Mouse (Mus musculus) 3T3-L1 (cell line): Measurements from ENCODE around the gene Rspo1.
"Not testable (repeated sequence)": the region's sequence is repeated elsewhere in the genome, so short reads cannot be mapped to it uniquely, and the experiment has no call there.

Experiments used
- DNase-seq: peaks from one replicate; pipeline ENCODE4 v3.0.0-alpha.2; 2015; ENCODE audit warnings: low read depth, low spot score

The Rspo1 gene

DNA sequence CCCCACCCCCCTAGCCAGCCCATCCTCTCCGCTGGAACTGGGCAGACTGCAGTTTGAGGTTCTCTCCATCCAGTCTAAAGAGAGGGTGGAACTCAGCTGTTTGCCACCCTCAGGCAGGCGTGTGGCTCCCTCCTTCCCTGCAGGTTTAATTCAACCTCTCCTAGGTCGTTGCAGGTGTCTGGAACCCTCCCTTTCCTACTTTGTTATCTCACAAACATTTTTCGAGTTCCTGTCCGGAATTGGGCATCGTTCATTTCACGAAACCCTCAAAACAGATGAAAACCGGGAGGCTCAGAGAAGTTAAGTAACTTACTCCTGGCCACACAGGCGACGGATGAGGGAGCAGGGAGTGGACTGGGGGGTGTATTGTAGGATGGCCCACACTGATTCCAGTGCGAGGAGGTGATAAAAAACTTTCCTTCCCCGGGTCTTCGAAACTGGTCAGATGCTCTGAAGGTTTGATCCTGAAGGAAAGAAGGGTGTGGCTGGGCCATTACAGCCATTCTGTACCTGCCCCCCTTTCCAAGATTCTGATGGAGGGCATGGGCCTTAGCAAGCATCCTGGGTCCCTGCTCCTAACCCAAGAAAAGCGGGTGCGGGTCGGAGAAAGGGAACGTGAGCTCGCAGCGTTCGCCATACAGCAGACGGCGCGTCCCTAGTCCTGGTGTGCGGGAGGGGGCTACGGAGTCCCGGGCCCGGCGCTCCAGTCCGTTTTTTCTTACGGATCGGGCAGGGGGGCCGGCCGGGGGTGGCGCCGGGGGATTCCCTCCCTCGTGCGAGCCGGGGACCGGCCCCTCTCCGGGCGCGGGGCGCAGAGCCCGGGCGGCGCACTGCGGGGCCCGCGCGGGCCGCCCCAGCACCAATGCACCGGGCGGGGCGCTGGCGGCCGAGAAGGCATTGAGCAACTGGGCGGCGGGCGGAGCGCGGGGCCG lies at the start of gene Rspo1:
TSS of gene Rspo1 (plus strand) at position 760 of the 932 bp plus-strand sequence.
- no peak for DNase-seq

DNA sequence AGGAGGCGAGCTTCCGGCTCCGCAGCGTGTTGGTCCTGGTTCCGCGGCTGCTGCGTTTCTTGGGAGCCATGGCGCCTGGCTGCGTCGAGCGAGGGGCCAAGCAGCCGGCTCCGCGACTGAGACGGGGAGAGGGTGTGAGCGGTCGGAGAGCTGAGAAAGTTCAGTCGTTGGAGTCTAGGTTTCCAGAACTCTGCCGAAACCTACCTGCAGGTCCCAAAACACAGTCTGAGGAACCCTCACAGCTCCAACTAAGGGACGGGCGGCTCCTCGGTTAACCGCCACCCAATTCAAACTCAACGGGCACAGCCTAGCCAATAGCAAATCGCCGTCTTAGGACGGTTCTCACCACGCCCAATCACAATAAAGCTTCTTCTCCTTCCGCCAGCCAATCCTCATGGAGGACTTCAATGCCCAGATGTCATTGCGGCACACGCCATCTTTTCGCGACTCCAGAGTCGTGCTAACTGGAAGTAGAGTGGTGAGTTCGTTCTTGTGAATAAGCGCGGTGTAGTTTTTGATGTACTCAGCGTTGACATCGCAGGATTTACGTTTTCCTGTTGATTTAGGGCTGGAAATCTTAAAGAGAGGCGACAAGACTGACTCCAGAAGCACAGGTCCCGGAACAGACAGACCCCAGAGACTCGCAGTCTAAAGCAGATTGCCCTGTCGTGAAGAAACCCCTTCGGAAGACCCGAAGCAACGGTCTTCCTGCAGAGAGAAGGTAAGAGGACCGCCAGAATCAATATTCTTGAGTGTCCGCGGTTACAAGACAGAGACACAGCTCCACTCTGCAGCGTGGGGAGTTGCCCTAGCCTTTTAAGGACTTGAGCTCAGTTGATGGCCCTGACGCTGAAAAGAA lies 49.4 kb upstream of the Rspo1 start, which contains the start of gene 9930104L06Rik:
TSS of gene 9930104L06Rik (plus strand) at position 436 of the 859 bp plus-strand sequence.
- DNase-seq, result peak; percentile 99

GRCm38 (mm10) chr4:124939211-124939610 lies 47.0 kb upstream of the Rspo1 start, which contains the start of gene Cdca8:
Cdca8 (minus strand) TSS chr4:124939311.
- DNase-seq, result not testable (repeated sequence)

GRCm38 (mm10) chr4:124943022-124943421 lies 43.2 kb upstream of the Rspo1 start:
- peak; percentile 84 for DNase-seq

DNA sequence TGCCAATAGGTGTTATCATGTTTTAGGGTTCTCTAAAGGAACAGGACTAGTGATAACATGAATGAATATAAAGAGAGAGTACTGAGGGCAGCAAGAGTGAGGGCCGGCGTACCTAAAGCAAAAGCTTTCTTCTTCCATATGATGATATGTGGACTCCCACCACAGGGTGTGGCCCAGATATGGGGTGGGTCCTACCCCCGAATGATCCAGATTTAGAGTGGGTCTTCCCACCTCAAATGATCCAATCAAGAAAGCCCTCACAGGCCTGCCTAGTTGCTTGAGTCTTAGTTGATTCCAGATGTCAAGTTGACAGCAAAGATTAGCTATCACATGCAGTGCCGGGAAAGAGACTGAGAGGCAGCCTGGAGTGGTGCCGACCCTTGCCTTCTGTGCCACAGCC lies 42.4 kb upstream of the Rspo1 start:
- no peak for DNase-seq

DNA sequence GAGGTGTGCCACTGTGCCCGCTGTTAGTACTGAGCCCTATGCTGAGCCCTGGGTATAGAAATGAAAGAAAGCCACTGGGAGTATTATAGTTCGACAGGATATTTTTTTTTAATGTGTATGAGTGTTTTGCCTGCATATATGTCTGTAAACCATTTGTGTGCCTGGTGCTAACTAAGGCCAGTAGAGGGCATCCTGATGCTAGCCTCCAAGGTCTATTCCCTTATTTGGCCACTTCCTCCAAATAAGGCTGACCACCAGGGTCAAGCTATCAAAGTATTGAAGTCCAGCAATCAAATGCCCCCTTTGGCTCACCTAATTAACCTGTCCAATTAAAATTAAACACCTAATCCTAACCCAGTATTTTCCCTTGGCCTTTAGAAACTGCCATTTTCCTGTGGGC lies 41.3 kb upstream of the Rspo1 start:
- DNase-seq, result peak; percentile 41

- DNase-seq, result no peak
These were observed 36.7 kb upstream of the Rspo1 start for GRCm38 (mm10) chr4:124949488-124949887.

DNA sequence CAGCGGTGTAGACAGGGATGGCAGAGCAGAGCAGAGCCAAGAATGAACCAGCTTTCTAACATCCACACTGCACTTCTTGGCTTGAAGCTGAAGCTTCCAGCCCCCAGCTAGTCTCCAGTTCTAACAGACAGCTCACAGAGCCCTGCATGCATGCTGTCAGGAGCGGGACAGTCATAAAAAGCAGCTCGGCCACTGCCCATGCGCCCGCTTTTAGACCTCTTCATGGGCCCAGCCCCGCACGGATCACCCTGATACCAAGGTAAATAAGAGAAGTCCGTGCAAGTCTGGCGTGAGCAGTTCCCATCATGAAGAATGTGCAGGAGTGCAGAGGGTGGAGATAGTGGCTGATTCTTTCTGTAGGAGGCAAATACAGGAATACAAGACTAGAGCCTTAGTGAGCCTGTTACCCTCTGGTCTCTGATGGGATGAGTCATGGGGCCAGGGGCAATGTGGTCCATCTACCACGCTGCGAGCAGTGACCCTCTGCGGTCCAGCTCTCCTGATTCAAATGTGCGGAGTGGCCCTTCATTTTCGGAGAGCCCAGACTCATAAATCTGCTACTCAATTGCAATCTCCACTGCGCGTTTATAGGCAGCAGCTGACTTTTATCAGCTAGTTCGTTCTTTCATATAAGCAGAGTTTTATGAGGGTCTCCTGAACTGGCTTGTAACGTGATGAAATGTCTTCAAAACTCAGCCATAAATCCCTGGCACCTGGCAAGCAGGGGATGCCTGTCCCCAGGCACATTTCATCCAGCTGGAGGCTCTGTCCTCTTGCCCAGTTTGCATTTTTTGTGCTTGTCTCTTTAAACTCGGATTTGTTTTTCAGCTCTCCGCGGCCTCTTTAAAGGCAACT lies 35.8 kb upstream of the Rspo1 start:
- no peak for DNase-seq

GRCm38 (mm10) chr4:124951036-124951433 lies 35.2 kb upstream of the Rspo1 start:
- no peak for DNase-seq

DNA sequence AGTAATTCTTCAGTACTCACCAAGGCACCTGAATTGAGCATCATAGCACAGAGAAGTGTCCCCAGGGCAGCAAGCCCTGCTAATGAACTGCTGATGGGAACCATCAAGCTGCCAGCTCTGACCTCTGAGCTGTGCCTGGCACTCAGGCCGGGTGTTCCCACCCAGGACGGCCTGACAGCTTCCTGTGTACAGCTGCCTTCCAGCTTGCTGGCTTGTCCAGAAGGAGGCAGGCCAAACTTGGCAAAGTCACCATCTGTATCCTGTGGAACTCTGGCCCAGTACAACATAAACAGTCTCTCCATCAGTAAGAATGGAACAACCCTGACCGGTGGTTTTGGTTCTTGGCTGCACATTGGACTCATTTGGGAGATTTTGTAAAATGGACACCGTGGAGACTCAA lies 32.7 kb upstream of the Rspo1 start:
- no peak for DNase-seq

DNA sequence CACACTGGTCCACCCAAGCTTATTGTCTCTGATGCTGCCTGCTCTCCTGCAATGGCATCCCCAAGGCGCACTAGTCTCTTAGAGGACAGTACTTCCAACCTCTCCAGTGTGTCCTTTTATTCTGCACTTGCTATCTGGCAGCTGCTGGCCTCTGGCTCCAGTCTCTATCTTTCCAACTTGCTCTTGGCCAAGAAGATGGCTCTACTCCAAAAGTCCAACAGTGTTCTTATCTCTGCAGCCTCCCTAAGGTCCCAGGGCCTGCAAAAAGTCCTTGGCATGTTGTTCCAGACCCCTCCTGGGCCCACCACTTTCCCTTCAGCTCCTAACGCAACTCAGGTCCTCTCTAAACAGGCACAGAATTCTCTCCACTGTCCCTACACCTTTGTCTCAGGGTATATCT lies 28.9 kb upstream of the Rspo1 start:
- no peak for DNase-seq

- no peak for DNase-seq
These were observed 27.2 kb upstream of the Rspo1 start for GRCm38 (mm10) chr4:124959062-124959461.

GRCm38 (mm10) chr4:124960940-124961339 lies 25.3 kb upstream of the Rspo1 start:
- no peak for DNase-seq

- DNase-seq, result no peak
These were observed 23.7 kb upstream of the Rspo1 start for GRCm38 (mm10) chr4:124962576-124962975.

DNA sequence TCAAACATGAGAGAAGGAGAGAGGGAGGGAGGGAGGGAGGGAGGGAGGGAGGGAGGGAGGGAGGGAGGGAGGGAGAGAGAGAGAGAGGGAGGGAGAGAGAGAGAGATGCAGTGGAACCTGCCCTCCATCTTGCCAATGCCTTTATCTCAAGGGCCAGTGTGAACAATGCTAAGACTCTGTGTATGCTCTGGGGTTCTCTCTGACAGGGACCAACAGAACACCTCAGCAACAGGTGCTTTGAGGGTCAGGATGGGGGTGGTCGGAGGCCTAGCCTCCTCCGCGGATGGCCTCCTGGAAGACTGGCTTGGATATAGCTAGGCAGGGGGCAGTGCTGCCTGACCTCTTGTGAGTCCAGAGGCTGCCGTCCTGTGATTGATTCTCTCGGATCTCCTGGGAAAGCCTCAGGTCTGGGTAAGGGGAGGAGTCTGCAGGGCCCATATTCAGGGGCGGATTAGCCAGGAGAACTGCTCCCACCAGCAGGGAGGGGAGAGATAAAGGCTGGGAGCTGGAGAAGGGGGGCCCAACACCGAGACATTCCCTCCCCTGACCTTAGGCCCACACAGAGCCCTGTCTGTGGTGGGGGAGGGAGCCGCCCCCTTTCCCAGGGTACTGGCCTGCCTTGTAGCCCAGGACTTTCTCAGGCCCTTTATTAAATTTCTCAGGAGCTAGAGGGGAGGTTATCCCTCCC lies 21.2 kb upstream of the Rspo1 start:
- DNase-seq, result no peak

GRCm38 (mm10) chr4:124968711-124969110 lies 17.5 kb upstream of the Rspo1 start:
- DNase-seq, result no peak

DNA sequence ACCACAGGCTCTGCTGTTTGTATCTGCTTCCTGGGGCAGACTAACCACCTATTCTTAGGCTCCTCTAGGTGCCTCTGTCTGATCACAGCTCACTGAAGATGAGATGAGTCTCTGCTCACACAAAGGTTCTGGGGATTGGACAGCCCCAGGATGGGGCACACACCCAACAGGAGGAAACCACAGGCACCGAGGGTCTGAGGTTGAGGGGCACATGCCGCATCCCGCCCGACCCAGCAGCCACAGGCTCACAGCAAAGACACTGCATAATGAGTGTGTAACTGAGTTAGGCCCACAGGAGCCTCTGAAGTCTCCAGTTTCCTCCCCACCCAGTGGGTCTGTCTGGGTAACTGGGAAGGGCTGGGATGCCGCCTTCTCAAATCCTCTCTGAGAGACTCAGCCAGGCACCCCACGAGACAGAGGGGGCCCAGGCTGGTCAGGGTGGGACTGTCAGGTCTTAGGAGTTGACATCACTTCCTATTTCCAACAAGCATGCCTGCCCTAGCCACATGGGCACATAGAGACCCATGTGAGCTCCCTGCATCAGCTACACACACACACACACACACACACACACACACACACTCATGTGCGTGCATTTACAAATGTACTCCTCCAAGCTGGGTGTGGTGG lies 16.9 kb upstream of the Rspo1 start:
- DNase-seq, result no peak

GRCm38 (mm10) chr4:124970194-124970593 lies 16.0 kb upstream of the Rspo1 start:
- DNase-seq, result no peak

DNA sequence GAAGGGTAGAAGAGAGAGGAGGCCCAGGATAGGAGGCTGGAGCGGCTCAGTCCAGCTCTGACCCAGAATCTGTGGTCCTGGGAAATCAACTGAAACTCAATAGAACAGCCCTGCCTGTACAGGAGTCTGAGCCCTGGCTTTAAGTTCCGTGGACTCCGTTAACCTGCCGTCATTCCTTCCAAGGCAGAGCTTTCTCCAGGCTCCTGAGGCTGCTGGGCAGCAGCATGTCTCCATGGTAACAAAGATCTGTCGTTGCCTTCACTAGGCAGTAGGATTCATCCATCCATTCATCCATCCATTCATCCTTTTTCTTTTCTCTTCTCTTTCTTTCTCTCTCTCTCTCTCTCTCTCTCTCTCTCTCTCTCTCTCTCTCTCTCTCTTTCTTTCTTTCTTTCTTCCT lies 15.6 kb upstream of the Rspo1 start:
- no peak for DNase-seq

DNA sequence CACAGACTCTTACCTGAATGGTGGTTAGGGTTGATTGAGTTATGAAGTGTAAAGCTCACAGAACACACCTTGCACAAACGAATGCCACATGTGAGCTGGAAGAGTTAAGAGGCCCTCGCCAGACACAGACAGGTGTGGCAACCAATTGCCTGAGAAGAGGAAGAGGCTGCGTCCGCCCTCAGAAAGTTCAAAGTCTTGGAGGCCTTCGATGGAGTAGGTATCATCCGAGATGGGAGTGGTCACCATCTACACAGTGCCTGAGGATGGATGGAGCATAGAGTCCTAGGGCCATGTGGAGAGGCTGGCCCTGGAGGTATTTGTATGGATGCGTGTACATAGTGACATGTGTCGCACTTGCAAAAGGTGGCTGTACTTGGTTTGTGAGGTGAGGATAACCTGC lies 15.1 kb upstream of the Rspo1 start:
- DNase-seq, result no peak
